Mouse (Mus musculus) E14TG2a.4 (cell line): ENCODE results near the gene Osbpl9.

Experiments
- H3K27me3 ChIP-seq: 2 replicates; pipeline ENCODE4 v1.6.1; 2014; ENCODE audit warnings: low read length, control low read depth; ENCODE audit not compliant: insufficient read depth
- H3K36me3 ChIP-seq: 2 replicates; pipeline ENCODE4 v1.6.1; 2014; ENCODE audit warnings: low read length, control low read depth; ENCODE audit not compliant: insufficient read depth
- H3K4me1 ChIP-seq: replicated peaks from 2 replicates; pipeline ENCODE4 v1.6.1; 2014; ENCODE audit warnings: low read depth, low read length, control low read depth
- H3K4me3 ChIP-seq: replicated peaks from 2 replicates; pipeline ENCODE4 v1.5.1; 2014; ENCODE audit warnings: mild to moderate bottlenecking, low read length
- H3K9me3 ChIP-seq: 2 replicates; pipeline ENCODE4 v1.6.1; 2014; ENCODE audit warnings: low read length, control low read depth
- CTCF ChIP-seq: conservative IDR thresholded peaks from 2 replicates; pipeline ENCODE4 v1.5.1; 2014; ENCODE audit warnings: low read length
- NANOG ChIP-seq: IDR thresholded peaks from 2 replicates; pipeline ENCODE4 v1.6.1; 2014; ENCODE audit warnings: borderline replicate concordance, low read length, mixed read lengths
- POU5F1 ChIP-seq: IDR thresholded peaks from 2 replicates; pipeline ENCODE4 v1.6.1; 2014; ENCODE audit warnings: low read length, borderline replicate concordance

Osbpl9 gene

GRCm38 (mm10) chr4:109128017-109128416 lies 74.1 kb downstream of the Osbpl9 start:
- Histone ChIP-seq H3K27me3 (no peaks in the 10 kb centered on the region), H3K36me3 (no peaks in the 10 kb centered on the region), H3K9me3 (no peaks in the 10 kb centered on the region), H3K4me1 (peaks cover 42% of the 10 kb centered on the region), H3K4me3 (no peak overlapping the region)
- no peak for TF ChIP-seq CTCF
- no peak for TF ChIP-seq NANOG
- no peak for TF ChIP-seq POU5F1

GRCm38 (mm10) chr4:109126834-109127564 lies 75.1 kb downstream of the Osbpl9 start:
- no peaks in the 10 kb centered on the region for H3K27me3 ChIP-seq
- peaks cover 44% of the 10 kb centered on the region for H3K4me1 ChIP-seq
- H3K4me3 ChIP-seq, result no peak overlapping the region
- TF ChIP-seq POU5F1 (no peak), CTCF (no peak), NANOG (no peak)
- no peaks in the 10 kb centered on the region for H3K36me3 ChIP-seq
- H3K9me3 ChIP-seq, result no peaks in the 10 kb centered on the region

GRCm38 (mm10) chr4:109125746-109126425 lies 76.2 kb downstream of the Osbpl9 start:
- Histone ChIP-seq H3K27me3 (no peaks in the 10 kb centered on the region), H3K36me3 (no peaks in the 10 kb centered on the region), H3K4me3 (no peak overlapping the region), H3K9me3 (no peaks in the 10 kb centered on the region), H3K4me1 (peaks cover 33% of the 10 kb centered on the region)
- TF ChIP-seq POU5F1 (no peak), CTCF (no peak), NANOG (no peak)

- Histone ChIP-seq H3K4me3 (no peak overlapping the region), H3K4me1 (peaks cover 38% of the 10 kb centered on the region), H3K9me3 (no peaks in the 10 kb centered on the region), H3K27me3 (no peaks in the 10 kb centered on the region), H3K36me3 (no peaks in the 10 kb centered on the region)
- no peak for TF ChIP-seq NANOG
- no peak for TF ChIP-seq POU5F1
- TF ChIP-seq CTCF, result no peak
These were observed 79.1 kb downstream of the Osbpl9 start for GRCm38 (mm10) chr4:109122830-109123555.

GRCm38 (mm10) chr4:109120735-109121134 lies 81.3 kb downstream of the Osbpl9 start:
- H3K4me3 ChIP-seq, result no peak overlapping the region
- H3K9me3 ChIP-seq, result no peaks in the 10 kb centered on the region

GRCm38 (mm10) chr4:109119641-109120125 lies 82.4 kb downstream of the Osbpl9 start:
- Histone ChIP-seq H3K4me3 (no peak overlapping the region), H3K36me3 (no peaks in the 10 kb centered on the region), H3K4me1 (peaks cover 32% of the 10 kb centered on the region), H3K9me3 (no peaks in the 10 kb centered on the region), H3K27me3 (no peaks in the 10 kb centered on the region)
- no peak for TF ChIP-seq CTCF
- TF ChIP-seq NANOG, result no peak
- no peak for TF ChIP-seq POU5F1

More at GRCm38 (mm10) chr4:109120735-109121134, 81.3 kb downstream of the Osbpl9 start:
- no peak for TF ChIP-seq CTCF
- no peak for TF ChIP-seq NANOG
- TF ChIP-seq POU5F1, result no peak
- Histone ChIP-seq H3K36me3 (no peaks in the 10 kb centered on the region), H3K4me1 (peaks cover 41% of the 10 kb centered on the region), H3K27me3 (no peaks in the 10 kb centered on the region)

- Histone ChIP-seq H3K9me3 (no peaks in the 10 kb centered on the region), H3K4me3 (peak overlapping the region; percentile 82), H3K27me3 (no peaks in the 10 kb centered on the region), H3K4me1 (peaks cover 30% of the 10 kb centered on the region), H3K36me3 (no peaks in the 10 kb centered on the region)
- TF ChIP-seq NANOG (no peak), CTCF (no peak), POU5F1 (no peak)
These were observed 83.8 kb downstream of the Osbpl9 start for GRCm38 (mm10) chr4:109118327-109118659.

GRCm38 (mm10) chr4:109117596-109118326 lies 84.3 kb downstream of the Osbpl9 start:
- Histone ChIP-seq H3K4me1 (peaks cover 30% of the 10 kb centered on the region), H3K9me3 (no peaks in the 10 kb centered on the region), H3K27me3 (no peaks in the 10 kb centered on the region), H3K36me3 (no peaks in the 10 kb centered on the region), H3K4me3 (peak overlapping the region; percentile 82)
- TF ChIP-seq CTCF (no peak), NANOG (no peak), POU5F1 (no peak)
